8 mouse cellular contexts compared by ENCODE assay signal in the genomic region with DNA sequence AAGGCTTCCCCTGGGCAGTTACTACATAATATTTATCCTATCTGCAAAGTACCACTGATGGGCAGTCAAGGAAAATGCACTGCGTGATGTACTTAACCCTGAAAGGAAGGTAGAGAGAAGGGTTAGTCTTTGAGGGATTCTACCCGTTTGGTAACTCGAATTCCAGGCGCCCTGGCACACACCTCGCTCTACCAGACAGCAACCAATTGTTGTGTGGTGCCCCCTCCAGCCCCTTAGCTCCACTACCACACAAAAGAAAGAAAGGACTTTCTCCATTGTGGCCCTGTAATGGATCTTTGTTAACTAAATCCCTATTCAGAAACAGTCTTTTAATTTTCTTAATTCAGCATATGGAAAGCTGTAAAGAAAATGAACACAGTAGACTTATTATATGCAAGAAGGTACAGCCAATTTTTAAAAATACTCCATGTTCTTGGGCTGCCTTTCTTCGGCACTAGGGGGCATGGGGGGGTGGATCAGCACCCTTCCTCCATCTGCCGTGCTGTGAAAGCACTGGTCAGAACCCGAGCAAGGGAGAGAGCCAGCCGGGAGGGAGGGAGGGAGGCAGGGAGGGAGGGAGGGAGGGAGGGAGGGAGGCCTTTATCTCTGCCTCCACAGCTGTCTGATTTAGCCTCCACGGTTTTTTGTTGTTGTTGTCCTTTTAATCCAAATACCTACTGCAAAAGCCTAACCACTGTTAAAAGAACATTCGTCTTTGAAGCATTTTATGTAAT. TPM values are rescaled to one million over a fixed set of nuclear protein-coding genes. Genes with fewer than 3 reads are reported as not detected.
DNase-seq lines count a peak whose midpoint lies in the region; ATAC-seq and TF ChIP-seq lines count a peak whose summit lies in the region.

No protein-coding gene starts in this region.

- H3K9me3 ChIP-seq in embryonic facial prominence, embryonic 10.5 days = no peaks in the 10 kb centered on the region
- no peaks in the 10 kb centered on the region for H3K9me3 ChIP-seq in kidney, embryonic 14.5 days (ENCODE audit: control insufficient read depth, low read length)
- no peaks in the 10 kb centered on the region for H3K9me3 ChIP-seq in neural tube, embryonic 12.5 days

- H3K4me3 ChIP-seq in embryonic facial prominence, embryonic 10.5 days = peak overlapping the region; percentile 97
- peak overlapping the region; percentile 95; the same call in 1 of the 2 replicates for H3K4me3 ChIP-seq in kidney, embryonic 14.5 days (ENCODE audit: low read length)
- peak overlapping the region; percentile 36 for H3K4me3 ChIP-seq in lung, adult 2 months (replicated peaks; ENCODE audit: extremely low read depth, low read depth, low read length)
- peak overlapping the region; percentile 100 for H3K4me3 ChIP-seq in neural tube, embryonic 12.5 days

- peak; percentile 36 for TF ChIP-seq CTCF in lung, adult 2 months (IDR thresholded peaks at IDR 0.05; ENCODE audit: insufficient read depth, low read length)

- TF ChIP-seq POLR2A in lung, adult 2 months (IDR thresholded peaks at IDR 0.05; ENCODE audit: borderline replicate concordance, extremely low read depth, low read depth, low read length) = no peak

- H3K9ac ChIP-seq in kidney, embryonic 14.5 days (ENCODE audit: low read depth, low read length) = no peak overlapping the region
- peak overlapping the region; percentile 98 for H3K9ac ChIP-seq in neural tube, embryonic 12.5 days

- peaks cover 9% of the 10 kb centered on the region for H3K36me3 ChIP-seq in embryonic facial prominence, embryonic 10.5 days (replicated peaks)
- 0 out of 2 replicates have a peak, but pooled peaks cover 4% of the 10 kb centered on the region for H3K36me3 ChIP-seq in kidney, embryonic 14.5 days (ENCODE audit: control insufficient read depth, insufficient read depth, low read length)
- 0 out of 2 replicates have a peak, but pooled peaks cover 2% of the 10 kb centered on the region for H3K36me3 ChIP-seq in neural tube, embryonic 12.5 days

- no peaks in the 10 kb centered on the region for H3K27me3 ChIP-seq in embryonic facial prominence, embryonic 10.5 days (replicated peaks; ENCODE audit: low read depth, poor library complexity, severe bottlenecking)
- no peaks in the 10 kb centered on the region for H3K27me3 ChIP-seq in kidney, embryonic 14.5 days (ENCODE audit: control insufficient read depth, insufficient read depth, low read length)
- no peaks in the 10 kb centered on the region for H3K27me3 ChIP-seq in neural tube, embryonic 12.5 days (replicated peaks)

- H3K27ac ChIP-seq in embryonic facial prominence, embryonic 10.5 days (replicated peaks) = peak overlapping the region; percentile 96
- H3K27ac ChIP-seq in kidney, embryonic 14.5 days (ENCODE audit: low read depth, low read length) = no peak overlapping the region
- 0 out of 2 replicates have a peak overlapping the region, but pooled peaks have one; percentile 34 for H3K27ac ChIP-seq in neural tube, embryonic 12.5 days

- peak overlapping the region; percentile 94 for H3K4me2 ChIP-seq in kidney, embryonic 14.5 days (replicated peaks; ENCODE audit: low read depth, low read length)
- peak overlapping the region; percentile 87 for H3K4me2 ChIP-seq in neural tube, embryonic 12.5 days (replicated peaks)

- ATAC-seq in kidney, embryonic 14.5 days (ENCODE audit: low FRiP score, low TSS enrichment) = no peak
- 0 out of 2 replicates have a peak, but pooled peaks have one; percentile 22 for ATAC-seq in neural tube, embryonic 12.5 days (ENCODE audit: low FRiP score, low read depth)

- peaks cover 55% of the 10 kb centered on the region for H3K4me1 ChIP-seq in embryonic facial prominence, embryonic 10.5 days
- peaks cover 15% of the 10 kb centered on the region for H3K4me1 ChIP-seq in kidney, embryonic 14.5 days (ENCODE audit: control insufficient read depth, insufficient read depth, low read length)
- peaks cover 11% of the 10 kb centered on the region for H3K4me1 ChIP-seq in lung, adult 2 months (ENCODE audit: control insufficient read depth, insufficient read depth, low read length)
- peaks cover 27% of the 10 kb centered on the region for H3K4me1 ChIP-seq in neural tube, embryonic 12.5 days

- 17% methylated on average over 9 of the region's 11 CpGs for WGBS in embryonic facial prominence, embryonic 10.5 days
- WGBS in kidney, embryonic 14.5 days = 26% methylated on average over 10 of the region's 11 CpGs
- WGBS in lung, adult 2 months = 27% methylated on average over 10 of the region's 11 CpGs
- 15% methylated on average over 10 of the region's 11 CpGs for WGBS in neural tube, embryonic 12.5 days

- DNase-seq in 3T3-L1 (ENCODE audit: low read depth, low spot score) (peak; percentile 76), ZHBTc4 (ENCODE audit: low read depth, low spot score) (peak; percentile 85)
- peak; percentile 71 for DNase-seq in embryonic facial prominence, embryonic 10.5 days (ENCODE audit: low spot score)
- peak; percentile 46 to 52 for DNase-seq in heart, adult 9 months (ENCODE audit: low spot score in 2 of 2)
- DNase-seq in lung, adult 2 months = peak; percentile 37
- DNase-seq in telencephalon, adult 2 months (ENCODE audit: low read depth, low spot score) = peak; percentile 70

RNA-seq across cellular contexts. Expression of gene Spen, which starts 3.3 kb away (rescaled TPM):
- polyA plus RNA-seq in embryonic facial prominence, embryonic 10.5 days (2016; fragmentation: Nextera tagmentation; extraction: Ambion mirVana) = 9.6 and 12.1 TPM in 2 replicates
- 13.1 and 19.3 TPM in 2 replicates for polyA plus RNA-seq in kidney, embryonic 14.5 days (2014; fragmentation: Nextera tagmentation; extraction: Ambion mirVana)
- polyA plus RNA-seq in lung, adult 2 months (2012; rRNA removed) = 27.1 and 30.4 TPM in 2 replicates
- 21.1 and 21.3 TPM in 2 replicates for polyA plus RNA-seq in neural tube, embryonic 12.5 days (2016; fragmentation: Nextera tagmentation; extraction: Ambion mirVana)

Comparison
In these comparisons a context has a peak if more than half of its experiments do, and no peak if none do; other contexts are left out.
1. H3K4me3 ChIP-seq: peak in every context shown above with its lines; median percentile 100 in neural tube, embryonic 12.5 days; 97 in embryonic facial prominence, embryonic 10.5 days; 95 in kidney, embryonic 14.5 days; 36 in lung, adult 2 months.